Mouse (Mus musculus) G1E-ER4 (cell line): ENCODE data around the gene Vmn1r9. TPM values are rescaled to one million over a fixed set of nuclear protein-coding genes. Genes with fewer than 3 reads are reported as not detected.
"Not testable (repeated sequence)": the region's sequence is repeated elsewhere in the genome, so short reads cannot be mapped to it uniquely, and the experiment has no call there.

ENCODE experiments used
- GATA1 ChIP-seq: IDR thresholded peaks from one replicate; pipeline ENCODE4 v1.8.0; 2012; ENCODE audit warnings: low read length, inconsistent platforms
- polyA plus RNA-seq: library from polyadenylated mRNA; stranded (reverse); fragments of >175 nt; gene quantifications from 2 replicates; pipeline ENCODE4 v1.2.3, GENCODE M21; 2012

Vmn1r9 gene
- not detected in 2 replicates for polyA plus RNA-seq

- TF ChIP-seq GATA1 = no peak
Observed at GRCm38 (mm10) chr6:57066487-57066886, at the start of gene Vmn1r9. TSS of gene Vmn1r9 (plus strand) at chr6:57066787.

DNA sequence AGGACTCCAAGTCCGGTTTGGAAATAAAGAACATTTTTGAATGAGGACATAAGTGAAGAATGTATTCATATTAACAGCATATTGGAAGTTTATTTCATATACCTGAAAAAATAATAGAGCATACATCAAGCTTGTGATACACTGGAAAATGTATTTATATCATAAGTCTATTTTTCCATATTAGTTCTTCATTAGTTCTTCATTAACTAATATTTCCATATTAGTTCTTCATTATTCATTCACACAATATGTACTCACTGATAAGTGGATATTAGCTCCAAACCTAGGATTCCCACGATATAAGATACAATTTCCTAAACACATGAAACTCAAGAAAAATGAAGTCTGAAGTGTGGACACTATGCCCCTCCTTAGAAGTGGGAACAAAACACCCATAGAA is 41.4 kb upstream of the Vmn1r9 start, which contains the start of gene Vmn1r7:
Gene Vmn1r7, minus strand, starts transcription at position 101 of the 400 bp plus-strand sequence.
- not testable (repeated sequence) for TF ChIP-seq GATA1

DNA sequence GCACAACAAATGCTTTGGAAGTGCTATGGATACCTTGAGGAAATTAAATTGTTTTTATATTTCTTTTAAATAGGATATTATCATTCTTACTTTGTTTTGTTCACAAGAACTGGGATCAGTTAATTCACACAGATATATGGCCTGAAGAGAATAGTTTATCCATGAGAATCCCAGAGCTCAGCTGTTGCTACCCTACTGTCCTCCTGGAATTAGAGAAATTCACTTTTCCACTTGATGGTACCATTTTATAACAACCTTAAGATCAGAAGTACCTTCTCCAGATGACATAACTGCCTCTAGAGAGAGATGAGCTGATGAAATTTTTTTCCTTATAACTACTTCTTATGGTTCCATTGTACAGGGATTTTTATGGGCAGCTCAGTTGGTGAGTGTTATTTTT is 34.6 kb upstream of the Vmn1r9 start, which contains the start of gene Vmn1r8:
Gene Vmn1r8, plus strand, starts transcription at position 301 of the 400 bp plus-strand sequence.
- no peak for TF ChIP-seq GATA1

- no peak for TF ChIP-seq GATA1
Observed at GRCm38 (mm10) chr6:57034674-57035073, 31.9 kb upstream of the Vmn1r9 start.

DNA sequence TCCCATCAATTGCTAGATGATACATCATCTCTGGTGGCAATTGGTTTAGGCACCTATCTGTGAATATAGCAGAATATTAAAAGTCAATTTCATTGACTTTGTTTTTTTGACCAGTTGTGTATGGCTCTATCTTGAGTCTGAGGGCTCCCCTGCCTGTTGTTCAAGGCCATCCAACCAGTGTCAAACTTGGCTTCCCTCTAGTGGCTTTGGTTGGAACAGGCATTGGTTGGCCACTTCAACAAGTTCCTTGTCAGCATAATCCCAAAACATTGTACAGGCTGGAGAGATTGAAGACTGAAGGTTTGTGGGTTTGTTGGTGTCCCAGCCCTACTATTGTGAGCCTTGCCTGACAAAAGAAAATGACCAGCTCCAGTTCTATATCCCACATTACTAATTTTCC is 2.9 kb upstream of the Vmn1r9 start:
- no peak for TF ChIP-seq GATA1

GRCm38 (mm10) chr6:57106358-57106757 is 39.8 kb downstream of the Vmn1r9 start:
- TF ChIP-seq GATA1 = no peak

- TF ChIP-seq GATA1 = no peak
Observed at GRCm38 (mm10) chr6:57109154-57109553, 42.6 kb downstream of the Vmn1r9 start, which contains the start of gene Vmn1r10. TSS of gene Vmn1r10 (plus strand) at chr6:57109454.

Other genes starting within 250 kb of the Vmn1r9 start
- not detected in 2 replicates for gene Fkbp9, start 234.7 kb upstream of the Vmn1r9 start, polyA plus RNA-seq
- 97.7 and 126 TPM in 2 replicates for gene Nt5c3, start 142.9 kb upstream of the Vmn1r9 start, polyA plus RNA-seq
- gene Vmn1r4, start 142.8 kb upstream of the Vmn1r9 start, polyA plus RNA-seq = not detected in 2 replicates
- gene Vmn1r5, start 96.5 kb upstream of the Vmn1r9 start, polyA plus RNA-seq = not detected in 2 replicates
- not detected in 2 replicates for gene Vmn1r6, start 69.5 kb upstream of the Vmn1r9 start, polyA plus RNA-seq
- gene Vmn1r7, start 41.5 kb upstream of the Vmn1r9 start, polyA plus RNA-seq = not detected in 2 replicates
- not detected in 2 replicates for gene Vmn1r8, start 34.5 kb upstream of the Vmn1r9 start, polyA plus RNA-seq
- not detected in 2 replicates for gene Vmn1r10, start 42.7 kb downstream of the Vmn1r9 start, polyA plus RNA-seq
- gene Vmn1r11, start 66.7 kb downstream of the Vmn1r9 start, polyA plus RNA-seq = not detected in 2 replicates
- not detected in 2 replicates for gene Vmn1r12, start 90.1 kb downstream of the Vmn1r9 start, polyA plus RNA-seq
- not detected in 2 replicates for gene Vmn1r13, start 136.5 kb downstream of the Vmn1r9 start, polyA plus RNA-seq
- not detected in 2 replicates for gene Vmn1r14, start 164.9 kb downstream of the Vmn1r9 start, polyA plus RNA-seq
- not detected in 2 replicates for gene Vmn1r15, start 191.2 kb downstream of the Vmn1r9 start, polyA plus RNA-seq